Mouse (Mus musculus) small intestine, adult 10 weeks (tissue): ENCODE results near the gene Vmn1r195. TPM values are rescaled to one million over a fixed set of nuclear protein-coding genes. Genes with fewer than 3 reads are reported as not detected.

ENCODE experiments used
- polyA plus RNA-seq: library from polyadenylated mRNA; stranded (reverse); fragments of 350-450 nt; fragmentation: Illumina TruSeq; extraction: RNeasy Lipid Tissue Mini Kit (QIAGEN cat#74804); gene quantifications from one replicate; pipeline ENCODE4 v1.2.3, GENCODE M21; 2014; ENCODE audit warnings: low replicate concordance

Vmn1r195 gene
- polyA plus RNA-seq = not detected

GRCm38 (mm10) chr13:22270222-22270621 lies at the start of gene Vmn1r195:
Gene Vmn1r195 (plus strand): TSS chr13:22270522.

GRCm38 (mm10) chr13:22223060-22223459 lies 47.3 kb upstream of the Vmn1r195 start, which contains the start of gene Vmn1r193:
Gene Vmn1r193 (minus strand): TSS chr13:22223160.

GRCm38 (mm10) chr13:22243915-22244314 lies 26.4 kb upstream of the Vmn1r195 start, which contains the start of gene Vmn1r194:
Gene Vmn1r194 (plus strand): TSS chr13:22244215.

GRCm38 (mm10) chr13:22289620-22290019 lies 19.3 kb downstream of the Vmn1r195 start, which contains the start of gene Vmn1r196:
Gene Vmn1r196 (plus strand): TSS chr13:22289920.

GRCm38 (mm10) chr13:22324289-22324688 lies 54.0 kb downstream of the Vmn1r195 start, which contains the start of gene Vmn1r197:
Gene Vmn1r197 (plus strand): TSS chr13:22324589.

Other genes with a start within 250 kb of the Vmn1r195 start
- not detected for gene Hist1h2ah, start 235.0 kb upstream of the Vmn1r195 start, polyA plus RNA-seq
- not detected for gene Hist1h2bk, start 234.7 kb upstream of the Vmn1r195 start, polyA plus RNA-seq
- 2.1 TPM for gene Hist1h4i, start 229.2 kb upstream of the Vmn1r195 start, polyA plus RNA-seq
- gene Hist1h2ag, start 227.6 kb upstream of the Vmn1r195 start, polyA plus RNA-seq = not detected
- gene Hist1h2bj, start 227.3 kb upstream of the Vmn1r195 start, polyA plus RNA-seq = not detected
- not detected for gene Vmn1r188, start 186.1 kb upstream of the Vmn1r195 start, polyA plus RNA-seq
- not detected for gene Vmn1r189, start 164.7 kb upstream of the Vmn1r195 start, polyA plus RNA-seq
- gene Vmn1r191, start 86.6 kb upstream of the Vmn1r195 start, polyA plus RNA-seq = not detected
- gene Vmn1r192, start 79.4 kb upstream of the Vmn1r195 start, polyA plus RNA-seq = not detected
- not detected for gene Vmn1r193, start 47.4 kb upstream of the Vmn1r195 start, polyA plus RNA-seq
- not detected for gene Vmn1r194, start 26.3 kb upstream of the Vmn1r195 start, polyA plus RNA-seq
- not detected for gene Vmn1r196, start 19.4 kb downstream of the Vmn1r195 start, polyA plus RNA-seq
- not detected for gene Vmn1r197, start 54.1 kb downstream of the Vmn1r195 start, polyA plus RNA-seq
- gene Vmn1r198, start 79.8 kb downstream of the Vmn1r195 start, polyA plus RNA-seq = not detected
- not detected for gene Vmn1r199, start 109.3 kb downstream of the Vmn1r195 start, polyA plus RNA-seq
- gene Vmn1r200, start 119.9 kb downstream of the Vmn1r195 start, polyA plus RNA-seq = not detected
- gene Vmn1r201, start 201.4 kb downstream of the Vmn1r195 start, polyA plus RNA-seq = not detected
- not detected for gene Vmn1r202, start 234.9 kb downstream of the Vmn1r195 start, polyA plus RNA-seq
- gene Vmn1r203, start 247.6 kb downstream of the Vmn1r195 start, polyA plus RNA-seq = not detected